ENCODE assay signal across 8 mouse cellular contexts in the genomic region with DNA sequence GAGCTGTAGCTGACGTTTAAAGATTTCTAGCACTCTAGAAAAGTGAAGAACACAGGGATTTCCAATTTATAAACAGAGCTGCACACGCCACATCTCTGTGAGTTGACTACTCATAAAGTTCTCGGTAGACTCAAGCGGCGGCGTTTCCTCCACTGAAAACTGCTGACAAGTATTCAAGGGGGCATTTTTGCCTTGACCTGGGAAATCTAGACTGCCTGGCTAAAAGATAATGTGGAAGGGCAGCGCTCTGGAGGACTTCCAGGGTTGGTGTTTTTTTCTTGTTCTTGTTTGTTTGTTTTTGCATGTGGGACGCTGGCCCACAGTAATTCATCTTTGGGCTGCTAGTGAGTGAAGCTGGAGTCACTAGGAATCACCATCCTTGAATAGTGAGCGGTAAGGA. TPM values are rescaled to one million over a fixed set of nuclear protein-coding genes. Genes with fewer than 3 reads are reported as not detected.
DNase-seq lines count a peak whose midpoint lies in the region; ATAC-seq lines count a peak whose summit lies in the region.

No protein-coding gene starts in this region.

- peak overlapping the region; percentile 69 for H3K4me3 ChIP-seq in heart, embryonic 15.5 days
- H3K4me3 ChIP-seq in embryonic facial prominence, embryonic 11.5 days (ENCODE audit: low read depth, low read length) = peak overlapping the region; percentile 69; the same call in 1 of the 2 replicates
- H3K4me3 ChIP-seq in midbrain, embryonic 13.5 days (replicated peaks) = peak overlapping the region; percentile 71

- ATAC-seq in heart, embryonic 15.5 days (replicated peaks; ENCODE audit: insufficient number of reproducible peaks, insufficient read depth, low FRiP score, low read depth) = no peak
- ATAC-seq in embryonic facial prominence, embryonic 11.5 days (replicated peaks; ENCODE audit: insufficient number of reproducible peaks, low FRiP score, low TSS enrichment, low read depth) = no peak
- ATAC-seq in midbrain, embryonic 13.5 days = no peak
- no peak for ATAC-seq in cerebellum, adult (ENCODE audit: insufficient number of reproducible peaks, low FRiP score, low TSS enrichment)

- DNase-seq in heart, adult 8-10 months (ENCODE audit: low spot score) = no peak
- no peak for DNase-seq in embryonic facial prominence, embryonic 11.5 days (ENCODE audit: low spot score)
- DNase-seq in kidney, adult 9 months = peak; percentile 55
- DNase-seq in retina, embryonic 14.5 days (ENCODE audit: low spot score) = no peak
- no peak for DNase-seq in left cerebral cortex, adult 9 months (ENCODE audit: low spot score in 2 of 2)

- H3K4me1 ChIP-seq in heart, embryonic 15.5 days (replicated peaks) = peaks cover 19% of the 10 kb centered on the region
- H3K4me1 ChIP-seq in embryonic facial prominence, embryonic 11.5 days (ENCODE audit: control insufficient read depth, insufficient read depth, low read length) = no peaks in the 10 kb centered on the region
- H3K4me1 ChIP-seq in midbrain, embryonic 13.5 days (replicated peaks) = peaks cover 15% of the 10 kb centered on the region

- peak overlapping the region; percentile 59; the same call in 1 of the 2 replicates for H3K9ac ChIP-seq in heart, embryonic 15.5 days
- H3K9ac ChIP-seq in embryonic facial prominence, embryonic 11.5 days (replicated peaks; ENCODE audit: low read length) = no peak overlapping the region
- H3K9ac ChIP-seq in midbrain, embryonic 13.5 days (replicated peaks) = no peak overlapping the region

- peaks cover 17% of the 10 kb centered on the region for H3K27me3 ChIP-seq in heart, embryonic 15.5 days
- peaks cover 22% of the 10 kb centered on the region for H3K27me3 ChIP-seq in embryonic facial prominence, embryonic 11.5 days (ENCODE audit: control insufficient read depth, insufficient read depth, low read length)
- peaks cover 72% of the 10 kb centered on the region for H3K27me3 ChIP-seq in midbrain, embryonic 13.5 days

- peak overlapping the region; percentile 80 for H3K4me2 ChIP-seq in heart, embryonic 15.5 days
- H3K4me2 ChIP-seq in embryonic facial prominence, embryonic 11.5 days (ENCODE audit: low read depth, low read length) = no peak overlapping the region
- H3K4me2 ChIP-seq in midbrain, embryonic 13.5 days (replicated peaks) = peak overlapping the region; percentile 100

- 18% methylated on average over 9 of the region's 9 CpGs for WGBS in heart, embryonic 15.5 days
- WGBS in embryonic facial prominence, embryonic 11.5 days = 29% methylated on average over 9 of the region's 9 CpGs
- 37% methylated on average over 9 of the region's 9 CpGs for WGBS in midbrain, embryonic 13.5 days

- H3K9me3 ChIP-seq in heart, embryonic 15.5 days (replicated peaks) = no peaks in the 10 kb centered on the region
- no peaks in the 10 kb centered on the region for H3K9me3 ChIP-seq in embryonic facial prominence, embryonic 11.5 days (replicated peaks; ENCODE audit: control insufficient read depth, low read length)
- no peaks in the 10 kb centered on the region for H3K9me3 ChIP-seq in midbrain, embryonic 13.5 days

- no peaks in the 10 kb centered on the region for H3K36me3 ChIP-seq in heart, embryonic 15.5 days
- H3K36me3 ChIP-seq in embryonic facial prominence, embryonic 11.5 days (replicated peaks; ENCODE audit: control insufficient read depth, insufficient read depth, low read depth, low read length) = no peaks in the 10 kb centered on the region
- H3K36me3 ChIP-seq in midbrain, embryonic 13.5 days = no peaks in the 10 kb centered on the region

- H3K27ac ChIP-seq in heart, embryonic 15.5 days = no peak overlapping the region
- no peak overlapping the region for H3K27ac ChIP-seq in embryonic facial prominence, embryonic 11.5 days (replicated peaks; ENCODE audit: low read depth, low read length)
- H3K27ac ChIP-seq in midbrain, embryonic 13.5 days = no peak overlapping the region

RNA-seq across cellular contexts. Expression of a gene that starts 0.8 kb away (rescaled TPM):
- polyA plus RNA-seq in heart, embryonic 15.5 days (2015; fragmentation: Nextera tagmentation; extraction: Ambion mirVana) = 3.8 and 8.0 TPM in 2 replicates
- 10 to 100 TPM; 17.9 to 22.7 (median 22.2) TPM for total RNA-seq in heart, adult 8-10 months (2022)
- 2.1 and 5.1 TPM in 2 replicates for polyA plus RNA-seq in embryonic facial prominence, embryonic 11.5 days (2014; fragmentation: Nextera tagmentation; extraction: Ambion mirVana)
- polyA plus RNA-seq in midbrain, embryonic 13.5 days (2015; fragmentation: Nextera tagmentation; extraction: Ambion mirVana) = 0.45 and 0.46 TPM in 2 replicates

RNA-seq across cellular contexts. Expression of a gene that starts 38.7 kb away (rescaled TPM):
- 14.2 and 16.1 TPM in 2 replicates for polyA plus RNA-seq in heart, embryonic 15.5 days (2015; fragmentation: Nextera tagmentation; extraction: Ambion mirVana)
- total RNA-seq in heart, adult 8-10 months (2022) = 10 to 100 TPM; 10.2 to 14.4 (median 11.8) TPM
- 19.9 and 22.5 TPM in 2 replicates for polyA plus RNA-seq in embryonic facial prominence, embryonic 11.5 days (2014; fragmentation: Nextera tagmentation; extraction: Ambion mirVana)
- polyA plus RNA-seq in midbrain, embryonic 13.5 days (2015; fragmentation: Nextera tagmentation; extraction: Ambion mirVana) = 16.3 and 18.7 TPM in 2 replicates
